Mouse (Mus musculus) yolk sac, embryonic 10.5 days (tissue): ENCODE measurements at regions not wholly inside any gene's neighbourhood (a gene's known extent, or its start where the extent isn't known, plus 50 kb on each side); places are given as distances from the start of the nearest gene placed in this dataset.

ENCODE experiments used
- DNase-seq: peaks from one replicate; pipeline ENCODE4 v3.0.0-alpha.2; 2017; ENCODE audit warnings: low spot score

DNA sequence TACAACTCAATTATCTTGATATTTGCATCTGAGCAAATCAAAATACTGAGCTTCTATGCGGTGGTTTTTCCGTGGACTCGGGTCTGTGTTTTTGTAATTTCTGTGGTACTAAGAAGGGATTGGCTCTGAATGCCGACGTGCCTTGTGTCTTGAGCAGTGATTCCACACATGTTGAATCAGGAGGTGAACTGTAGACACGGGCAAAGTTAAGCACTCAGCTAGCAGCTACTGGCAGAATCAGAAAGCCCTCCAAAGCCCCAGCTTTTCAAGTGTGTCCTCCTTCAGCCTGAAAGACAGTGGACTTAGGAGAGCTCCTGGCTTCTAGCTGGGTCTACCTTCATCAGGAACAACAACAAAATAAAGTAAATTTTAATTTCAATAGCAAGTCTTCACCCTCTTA lies 462.9 kb upstream of the Pou3f3 start:
- DNase-seq: no peak

DNA sequence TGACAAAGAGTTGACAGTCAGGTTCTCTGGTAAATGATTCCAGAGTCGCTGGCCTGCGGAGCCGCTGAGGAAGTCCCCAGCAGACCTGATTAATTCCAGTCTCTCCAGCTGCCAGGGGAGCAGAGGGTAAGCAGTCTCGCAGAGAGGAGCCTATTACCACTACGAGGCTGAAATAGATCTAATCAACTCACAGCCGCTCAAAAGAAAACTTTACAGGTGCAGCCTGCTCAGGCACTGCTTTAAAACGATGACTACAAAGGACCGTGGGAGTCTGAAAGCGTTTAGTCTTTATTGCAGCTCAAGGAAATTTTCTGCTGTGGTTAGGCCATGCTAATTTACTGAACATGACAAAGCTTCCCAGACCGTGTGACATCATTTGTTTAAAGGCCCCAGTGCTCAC lies 462.3 kb upstream of the Pou3f3 start:
- DNase-seq: no peak

DNA sequence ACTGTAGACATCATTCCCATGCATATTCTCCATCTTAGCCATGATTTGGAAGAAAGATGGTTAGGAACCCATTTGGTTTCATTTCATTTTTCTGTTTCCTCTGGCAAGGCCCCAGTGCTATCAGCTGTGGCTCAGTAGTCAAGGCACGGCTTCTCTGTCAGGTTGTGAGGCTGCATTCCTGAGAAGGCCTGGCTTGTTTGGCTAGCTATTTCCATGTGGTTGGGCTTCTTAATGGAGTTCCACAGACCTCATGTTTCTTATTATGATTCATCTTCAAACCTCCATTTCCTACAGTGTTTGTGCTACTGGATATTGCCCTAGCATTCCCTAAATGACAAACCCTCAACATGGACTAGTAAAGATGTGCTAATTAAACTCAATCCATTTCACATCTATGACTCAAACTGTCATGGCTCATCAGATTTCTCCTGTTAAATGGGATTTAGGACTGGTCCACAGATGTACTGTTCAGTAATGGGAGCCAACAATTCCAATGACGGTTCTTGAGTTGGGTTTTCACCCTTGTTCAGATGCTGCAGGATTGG lies 459.0 kb upstream of the Pou3f3 start:
- no peak for DNase-seq

DNA sequence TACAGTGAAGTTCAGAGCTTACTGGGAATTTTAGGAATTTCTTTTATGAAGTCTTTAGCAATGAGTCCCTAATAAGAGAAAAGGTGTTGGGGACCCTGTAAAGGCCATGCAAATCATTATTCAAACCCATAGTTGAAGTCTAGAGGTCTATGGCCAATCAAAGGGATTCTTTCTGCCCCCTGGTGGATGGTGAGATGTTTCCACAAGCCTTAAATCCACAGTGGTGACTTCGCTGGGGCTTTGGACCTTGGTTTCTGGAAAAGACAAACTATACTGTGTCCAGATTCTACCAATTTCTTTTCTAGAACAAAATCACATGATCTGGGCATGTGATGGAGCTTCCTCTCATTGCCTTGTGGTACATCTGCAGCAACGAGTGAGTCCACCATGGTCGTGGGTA lies 457.2 kb upstream of the Pou3f3 start:
- DNase-seq: no peak

DNA sequence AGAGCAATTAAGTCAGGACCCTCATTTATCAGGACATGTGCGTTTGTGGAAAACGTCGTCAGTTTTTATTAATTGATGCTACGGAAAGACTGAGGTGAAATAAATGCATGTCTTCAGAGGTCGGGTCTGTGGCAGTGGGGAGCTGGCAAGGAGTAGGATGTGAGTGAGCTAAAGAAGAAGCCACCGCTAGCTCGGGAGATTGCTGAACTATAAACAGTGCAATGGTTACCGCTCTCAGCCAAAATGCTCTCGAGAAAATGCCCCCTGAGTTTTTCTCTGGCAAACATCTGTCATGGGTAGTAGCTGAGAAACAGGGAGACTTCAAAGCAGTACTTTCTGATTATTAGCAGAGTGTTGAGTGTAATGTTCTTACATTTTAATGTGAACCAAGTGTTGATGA lies 454.4 kb upstream of the Pou3f3 start:
- DNase-seq: no peak

DNA sequence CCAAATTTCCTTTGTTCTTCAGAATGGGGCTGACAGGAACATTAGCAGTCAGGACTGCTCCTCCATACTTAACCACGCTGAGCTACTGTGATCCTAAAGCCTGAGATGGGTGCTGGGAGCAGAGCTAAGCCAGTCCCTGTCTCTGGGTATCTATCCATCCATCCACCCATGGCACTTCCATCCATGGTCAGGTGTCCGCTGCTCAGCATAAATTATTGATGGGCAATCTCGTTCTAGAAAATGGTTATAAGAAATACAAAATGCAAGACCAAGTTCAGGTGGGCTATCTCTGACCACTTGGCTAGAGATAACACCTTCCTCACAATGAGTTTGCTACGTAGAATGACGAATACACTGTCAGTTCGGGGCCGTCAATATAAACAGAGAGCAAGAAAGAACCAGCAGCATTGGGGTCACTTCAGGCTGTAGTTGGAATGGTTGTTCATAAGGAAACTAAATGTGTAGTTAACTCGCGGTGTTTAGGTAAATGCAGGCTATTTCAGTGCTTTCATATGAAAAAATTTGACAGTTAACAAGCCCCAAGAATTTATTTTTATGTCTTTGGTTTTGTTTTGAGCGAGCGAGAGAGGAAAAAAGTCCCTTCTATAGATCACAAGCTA lies 453.9 kb upstream of the Pou3f3 start:
- no peak for DNase-seq

DNA sequence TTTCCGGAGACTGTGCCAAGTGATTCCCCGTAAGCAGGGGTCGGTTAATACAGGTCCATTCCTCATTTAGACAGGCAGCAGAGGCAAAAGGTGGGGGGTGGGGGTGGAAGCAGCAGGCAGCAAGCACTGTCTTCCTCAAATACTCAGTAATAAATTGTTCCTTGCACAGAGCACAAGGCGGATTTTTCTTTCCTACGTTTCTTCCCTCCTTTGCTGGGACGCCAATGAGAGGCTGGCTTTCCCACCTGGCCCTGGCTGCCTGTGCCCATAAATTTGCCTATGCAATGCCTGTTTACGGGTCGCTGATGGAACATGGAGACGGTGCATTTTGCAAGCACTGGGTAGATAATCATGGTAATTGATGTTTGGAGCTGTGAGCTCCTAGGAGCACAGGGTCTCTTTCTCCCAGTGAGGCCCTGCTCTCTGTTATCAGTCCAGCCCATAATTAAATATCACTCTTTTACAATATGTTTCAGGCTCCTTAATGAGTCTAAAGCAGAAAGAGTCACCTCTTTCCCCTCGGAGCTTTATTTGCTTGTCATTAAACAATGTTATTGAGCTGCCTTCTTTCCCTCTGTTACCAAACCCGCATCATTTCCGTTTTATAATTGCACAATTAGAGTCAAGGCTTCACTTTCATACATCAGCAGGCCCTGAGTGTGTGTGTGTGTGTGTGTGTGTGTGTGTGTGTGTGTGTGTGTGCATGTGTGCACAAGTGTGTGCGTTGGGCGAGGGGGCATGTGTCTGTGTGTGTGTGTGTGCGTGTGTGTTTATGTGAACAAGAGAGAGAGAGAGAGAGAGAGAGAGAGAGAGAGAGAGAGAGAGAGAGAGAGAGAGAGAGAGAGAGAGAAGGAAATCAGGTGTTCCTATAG lies 452.7 kb upstream of the Pou3f3 start:
- no peak for DNase-seq

DNA sequence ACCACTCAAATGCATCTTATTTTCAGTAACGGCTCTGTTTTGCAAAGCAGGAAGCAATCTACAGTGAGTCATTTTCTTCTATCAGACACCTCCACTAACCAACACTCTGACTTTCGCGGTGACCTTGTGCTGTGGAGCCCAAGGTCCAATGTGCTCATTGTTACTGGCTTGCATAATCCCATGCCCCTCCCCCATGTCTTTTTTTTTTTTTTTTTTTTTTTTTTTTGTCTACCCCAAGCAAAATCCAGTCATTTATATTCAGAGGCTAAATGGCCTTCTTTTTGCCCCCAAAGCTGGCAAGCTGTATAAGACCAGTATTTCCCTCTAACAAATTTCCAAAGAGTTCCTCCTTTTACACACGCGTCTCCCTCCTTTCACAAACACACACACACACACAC lies 452.1 kb upstream of the Pou3f3 start:
- no peak for DNase-seq

DNA sequence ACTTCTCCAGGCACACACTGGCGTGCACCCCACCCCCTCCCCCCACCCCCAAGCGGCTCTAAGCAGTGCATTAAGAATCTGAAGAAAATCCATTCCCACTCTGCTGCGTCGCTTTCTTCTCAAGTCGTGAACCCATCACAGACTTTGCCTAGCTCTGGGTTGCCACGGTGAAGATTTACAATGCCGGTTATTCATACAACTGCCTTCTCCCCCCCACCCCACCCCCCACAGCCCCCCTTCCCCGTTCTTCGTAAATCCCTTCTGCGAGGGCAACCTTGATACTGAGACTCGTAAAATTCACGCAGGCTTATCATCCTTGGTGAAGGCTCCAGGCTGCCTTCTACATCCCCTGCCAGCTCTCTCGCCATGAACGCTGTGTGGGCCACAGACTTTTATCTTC lies 451.7 kb upstream of the Pou3f3 start:
- no peak for DNase-seq

DNA sequence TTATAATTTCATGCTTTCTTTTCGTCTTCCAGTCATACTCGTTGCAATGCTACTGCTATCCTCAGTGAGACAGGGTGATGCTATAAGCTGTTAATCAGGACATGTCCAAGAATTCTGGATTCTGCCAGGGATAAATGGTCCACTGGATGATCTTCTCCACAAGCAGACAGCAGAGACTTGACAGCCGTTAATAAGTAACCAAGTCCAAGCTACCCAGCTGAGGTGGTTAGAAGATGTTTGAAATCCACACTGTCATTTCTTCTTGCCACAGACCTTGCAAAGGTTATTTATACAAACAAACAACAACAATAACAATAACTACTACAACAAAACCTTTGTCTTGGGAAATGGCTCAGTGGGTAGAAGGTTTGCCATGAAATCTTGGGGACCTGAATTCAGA lies 443.2 kb upstream of the Pou3f3 start:
- no peak for DNase-seq

DNA sequence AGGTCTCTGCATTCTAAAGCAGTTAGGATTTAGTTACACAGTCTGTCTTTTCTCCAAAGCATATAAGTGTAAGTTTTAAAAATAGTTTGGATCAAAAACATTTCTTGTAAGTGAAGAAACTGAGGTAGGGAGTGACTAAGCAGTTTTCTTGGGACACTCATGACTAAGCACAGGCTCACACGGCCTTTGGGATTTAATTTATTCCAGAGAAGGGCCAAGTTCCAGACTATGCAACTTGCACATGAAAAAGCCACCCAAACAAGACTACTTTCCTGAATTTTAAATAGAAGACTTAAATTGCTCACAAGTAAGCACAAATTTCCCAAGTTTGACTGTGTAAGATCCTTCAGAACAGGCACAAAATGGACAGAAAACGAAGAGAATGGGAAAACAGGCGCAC lies 441.8 kb upstream of the Pou3f3 start:
- DNase-seq: no peak

DNA sequence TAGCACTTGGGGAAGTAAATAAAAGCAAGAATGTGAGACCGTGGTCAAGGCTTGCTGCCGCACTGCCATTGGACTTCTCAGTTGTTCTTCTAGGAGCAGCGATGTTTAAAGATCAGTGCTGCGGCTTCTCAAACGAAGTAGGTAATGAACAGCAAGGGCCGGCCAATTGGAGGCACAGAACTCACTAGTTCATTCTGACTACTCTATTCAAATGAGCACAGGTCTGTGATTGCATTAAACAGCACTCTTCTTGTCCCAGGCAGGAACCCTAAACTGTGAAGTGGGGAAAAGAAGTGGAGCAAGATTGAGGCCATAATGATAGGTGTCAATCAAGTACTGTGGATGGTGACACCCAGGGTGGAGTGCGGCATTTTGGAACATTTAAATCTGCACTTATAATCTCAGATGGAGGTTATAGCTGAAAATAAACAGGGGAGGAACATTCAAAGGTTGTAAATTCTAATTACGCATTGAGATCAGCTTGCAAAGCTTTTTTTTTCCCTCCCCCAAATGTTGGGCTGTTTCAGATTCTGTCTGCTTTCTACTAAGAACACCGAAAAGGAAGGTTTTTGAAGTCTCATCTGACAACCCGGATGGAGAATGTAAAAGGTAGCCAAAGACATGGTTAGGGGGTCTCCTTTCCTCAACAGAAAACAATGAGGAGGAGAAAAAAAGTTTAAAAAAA lies 438.5 kb upstream of the Pou3f3 start:
- DNase-seq: no peak

DNA sequence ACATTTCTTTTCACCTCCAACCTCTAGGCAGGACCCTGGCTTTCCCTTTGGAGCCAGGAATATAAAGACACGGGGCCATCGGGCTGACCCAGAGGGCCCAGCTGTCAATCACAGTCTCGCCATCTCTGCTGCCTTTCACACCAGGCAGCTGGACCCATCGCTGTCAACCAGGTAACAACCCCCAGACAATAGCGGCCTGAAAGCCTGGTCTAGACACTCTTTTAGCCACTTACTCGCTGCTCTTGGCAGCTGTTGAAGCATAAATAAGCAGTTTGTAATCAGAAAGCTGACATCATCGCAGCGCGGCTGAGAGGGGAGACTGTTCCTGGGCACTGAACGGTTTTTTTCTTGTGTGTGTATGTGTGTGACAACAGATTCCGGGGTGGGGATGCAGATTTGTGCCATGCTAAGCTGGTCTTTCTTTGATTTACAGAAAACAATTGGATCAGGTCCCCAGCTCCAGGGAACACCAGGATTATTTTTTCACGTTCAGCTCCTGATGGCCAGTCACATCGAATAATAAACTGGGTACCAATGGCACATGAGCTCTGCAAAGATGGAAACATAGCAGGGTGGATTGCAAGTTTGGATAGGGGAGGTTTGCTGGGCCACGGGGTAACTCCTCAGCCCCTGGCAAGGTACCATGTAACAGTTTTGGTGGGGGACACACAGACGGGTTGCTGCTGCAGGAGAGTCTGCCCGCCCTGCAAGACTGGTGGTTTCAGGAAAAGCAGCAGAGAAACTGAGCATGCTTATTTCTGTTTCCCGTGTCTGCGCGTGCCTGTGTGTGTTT lies 437.6 kb upstream of the Pou3f3 start:
- no peak for DNase-seq

DNA sequence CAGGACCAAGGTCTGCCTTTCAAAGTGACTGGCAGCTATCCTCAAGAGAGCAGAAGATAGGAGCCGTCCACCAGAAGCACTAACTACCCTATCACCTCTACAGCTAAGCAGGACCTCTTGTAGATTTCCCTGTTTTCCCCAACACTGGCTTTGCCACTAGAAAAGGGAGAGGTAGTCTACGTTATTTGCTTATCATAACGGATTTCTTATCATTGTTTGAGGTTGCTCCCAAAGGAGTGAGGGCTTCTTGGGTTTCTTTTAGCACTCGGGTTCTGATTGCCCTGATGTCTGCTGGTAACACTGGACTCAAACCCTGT lies 437.0 kb upstream of the Pou3f3 start:
- no peak for DNase-seq

DNA sequence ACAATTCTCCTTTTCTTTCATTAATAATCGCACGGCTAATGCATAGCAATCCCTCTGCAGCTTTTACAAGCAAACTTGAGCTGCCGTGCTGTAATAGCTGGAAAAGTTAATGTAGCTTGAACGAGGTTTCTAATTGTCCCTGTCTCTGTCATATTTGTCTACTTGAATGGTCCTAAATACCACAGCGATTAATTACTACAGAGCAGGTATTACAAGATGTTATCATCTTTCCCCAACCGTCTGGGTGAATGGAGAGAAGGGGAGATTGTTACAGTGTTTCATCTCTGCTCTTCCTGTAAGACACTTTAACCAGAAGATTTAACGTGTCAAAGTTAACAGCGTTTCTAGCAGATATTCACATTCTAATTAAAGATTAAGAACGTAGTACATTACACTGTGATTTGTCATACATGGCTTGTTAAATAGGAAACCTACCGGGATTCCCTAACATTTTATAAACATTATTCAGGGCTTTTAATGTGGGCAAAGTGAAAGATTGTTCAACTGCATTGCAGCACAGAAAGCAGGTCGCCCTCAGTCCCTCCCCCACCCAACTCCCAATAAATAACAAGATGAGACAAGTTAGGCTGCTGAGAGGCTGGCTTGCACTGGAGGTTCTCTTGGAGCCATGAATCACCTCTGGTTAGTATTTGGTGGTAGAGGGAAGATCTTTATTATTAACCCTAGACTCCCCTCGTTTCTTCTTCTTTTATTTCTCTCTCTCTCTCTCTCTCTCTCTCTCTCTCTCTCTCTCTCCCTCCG lies 436.2 kb upstream of the Pou3f3 start:
- no peak for DNase-seq

DNA sequence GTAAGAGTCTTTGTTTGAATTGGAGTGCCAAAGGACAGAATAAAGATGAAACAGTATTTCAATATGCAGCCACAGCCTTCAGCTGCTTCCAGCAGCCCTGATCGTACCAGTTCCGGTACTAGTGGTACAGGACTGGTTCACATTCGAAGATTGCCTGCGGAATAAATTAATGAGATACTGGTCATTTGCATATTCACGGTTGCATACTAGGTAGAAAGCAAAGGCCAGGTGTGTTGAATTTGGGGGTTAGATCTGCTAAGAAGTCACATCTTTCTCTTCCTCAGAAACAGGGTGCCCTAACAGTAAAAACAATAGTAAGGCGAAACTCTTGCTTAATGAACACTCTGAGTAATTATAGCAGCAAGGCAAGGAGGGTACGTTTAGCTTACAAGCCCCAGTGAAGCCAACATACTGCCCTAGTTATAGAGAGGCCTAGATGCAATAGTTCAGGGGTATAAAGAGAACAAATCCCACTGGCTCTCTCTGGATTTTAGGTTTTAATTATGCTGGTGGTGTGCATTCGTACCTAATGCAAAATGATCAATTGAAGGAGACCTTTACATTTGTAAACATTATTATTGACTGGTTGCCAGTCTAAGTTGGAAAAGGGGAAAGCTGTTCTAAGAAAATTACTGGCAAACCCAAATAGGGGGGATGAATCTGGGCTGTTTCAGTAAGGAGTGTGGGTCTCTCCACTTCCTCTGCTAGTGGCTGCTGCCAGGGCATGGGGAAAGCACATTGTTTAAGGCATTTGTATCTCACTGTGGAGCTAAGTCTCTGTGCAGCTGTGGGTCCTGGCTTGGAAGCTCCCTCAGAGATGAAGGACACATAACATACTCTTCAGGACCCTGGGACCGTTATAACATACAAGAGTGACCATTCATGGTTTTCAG lies 435.3 kb upstream of the Pou3f3 start:
- DNase-seq: no peak

DNA sequence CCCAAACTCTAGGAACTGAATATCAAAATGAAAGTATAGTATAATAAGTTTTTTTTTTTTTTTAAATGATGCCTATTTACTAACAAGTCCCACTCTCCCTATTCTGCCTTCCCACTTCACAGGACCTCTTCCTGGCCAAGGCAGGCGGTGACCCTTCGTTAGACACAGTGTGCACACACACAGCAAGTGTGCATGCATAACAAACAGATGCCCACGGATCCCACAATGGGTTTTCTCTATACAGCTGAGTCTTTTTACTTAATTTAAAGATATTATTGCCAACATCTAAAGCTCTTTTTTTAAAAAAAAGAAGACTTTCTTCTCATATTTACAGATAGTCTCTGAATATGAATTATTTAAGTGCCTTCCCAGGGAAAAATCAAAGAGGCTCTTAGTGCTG lies 434.5 kb upstream of the Pou3f3 start:
- no peak for DNase-seq

DNA sequence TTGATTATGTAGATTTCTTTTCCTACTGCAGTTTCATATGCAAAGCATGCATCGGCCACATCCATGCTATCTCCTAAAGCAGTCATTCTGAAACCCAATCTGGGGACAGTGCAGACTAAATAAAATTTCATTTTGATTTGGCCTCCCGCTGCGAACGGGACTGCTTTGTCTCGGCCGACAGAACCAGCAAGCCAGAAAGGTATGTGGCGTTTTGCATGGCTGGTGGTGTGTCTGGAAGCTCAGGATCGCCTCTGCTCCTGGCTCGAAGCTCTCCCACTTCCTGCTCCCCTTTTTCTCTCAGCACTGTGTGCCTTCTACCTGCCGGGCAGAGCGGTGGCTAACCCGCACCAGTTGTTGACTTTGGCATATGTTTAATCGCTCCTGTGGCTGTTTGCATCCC lies 433.8 kb upstream of the Pou3f3 start:
- no peak for DNase-seq

DNA sequence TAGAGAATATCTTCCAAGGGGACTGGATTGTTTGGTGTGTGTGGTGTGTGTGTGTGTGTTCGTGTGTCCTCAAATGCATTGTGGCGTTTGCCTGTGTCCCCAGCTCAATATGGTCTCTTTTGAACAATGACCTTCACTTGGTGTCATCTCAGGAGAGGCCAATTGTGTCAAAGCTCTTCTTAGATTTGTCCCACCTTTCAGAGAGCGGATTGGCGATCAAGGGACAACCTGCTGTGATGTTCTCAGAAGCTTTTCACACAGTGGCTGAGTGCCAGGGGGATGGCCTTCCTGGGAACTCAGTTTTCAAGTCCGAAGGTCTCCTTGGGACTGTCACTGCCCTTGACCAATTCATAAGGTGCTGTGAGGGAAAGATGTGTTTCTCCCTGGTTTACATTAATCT lies 433.0 kb upstream of the Pou3f3 start:
- no peak for DNase-seq

DNA sequence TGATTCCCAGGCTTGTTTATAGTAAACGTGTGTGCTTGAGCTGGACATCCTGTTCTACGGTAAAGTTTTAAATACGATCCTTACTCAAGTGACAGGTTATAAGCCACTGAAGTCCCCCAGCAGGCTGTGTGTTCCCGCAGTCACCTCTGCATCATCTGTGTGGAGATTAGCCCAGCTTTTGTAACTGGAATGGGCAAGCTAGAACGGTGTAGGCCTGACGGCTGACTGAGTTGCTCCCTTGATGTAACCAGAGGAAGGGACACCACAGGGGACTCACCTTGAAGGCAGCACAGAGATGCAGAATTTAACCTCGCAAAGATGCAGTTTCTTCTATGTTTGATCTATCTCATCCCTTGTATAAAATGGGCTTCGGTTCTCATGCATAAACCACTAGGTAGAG lies 418.4 kb upstream of the Pou3f3 start:
- no peak for DNase-seq

DNA sequence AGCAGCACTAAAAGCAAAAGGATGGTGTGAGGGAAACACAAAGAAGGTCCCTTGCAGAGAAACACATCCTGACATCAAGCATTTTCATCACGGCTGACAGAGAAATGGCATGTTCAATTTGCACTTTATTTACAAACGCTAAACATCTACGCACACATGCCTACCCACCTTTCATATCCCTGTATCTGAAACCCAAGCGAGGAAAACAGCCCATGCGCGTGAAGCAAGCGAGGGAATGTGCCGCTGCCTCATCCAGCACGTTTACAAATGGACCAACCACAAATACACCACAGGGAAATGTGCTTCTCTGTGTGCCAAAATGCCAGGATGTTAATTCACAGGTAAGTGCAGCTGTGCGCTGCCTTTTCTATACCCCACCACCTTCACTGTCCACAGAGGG lies 399.7 kb upstream of the Pou3f3 start:
- no peak for DNase-seq
